Mouse (Mus musculus): ENCODE measurements around the gene Lrrfip2. TPM values are rescaled to one million over a fixed set of nuclear protein-coding genes. Genes with fewer than 3 reads are reported as not detected.

Gene Lrrfip2
- polyA plus RNA-seq, 1 experiment, result 14.3 TPM

GRCm38 (mm10) chr9:111142721-111143120 is 25.3 kb downstream of the Lrrfip2 start:
- TF ChIP-seq GATA1 (IDR thresholded peaks at IDR 0.05; ENCODE audit: low read length), result no peak

GRCm38 (mm10) chr9:111143387-111143786 is 26.0 kb downstream of the Lrrfip2 start:
- TF ChIP-seq GATA1 (IDR thresholded peaks at IDR 0.05; ENCODE audit: low read length), result no peak

GRCm38 (mm10) chr9:111144711-111145110 is 27.3 kb downstream of the Lrrfip2 start:
- TF ChIP-seq GATA1 (IDR thresholded peaks at IDR 0.05; ENCODE audit: low read length), result no peak

GRCm38 (mm10) chr9:111145497-111146190 is 28.3 kb downstream of the Lrrfip2 start:
- no peak for TF ChIP-seq GATA1 (IDR thresholded peaks at IDR 0.05; ENCODE audit: low read length)

- TF ChIP-seq GATA1 (IDR thresholded peaks at IDR 0.05; ENCODE audit: low read length), result no peak
Observed at GRCm38 (mm10) chr9:111146216-111146798, 28.9 kb downstream of the Lrrfip2 start.

GRCm38 (mm10) chr9:111148006-111148405 is 30.6 kb downstream of the Lrrfip2 start:
- no peak for TF ChIP-seq GATA1 (IDR thresholded peaks at IDR 0.05; ENCODE audit: low read length)

GRCm38 (mm10) chr9:111148414-111148813 is 31.0 kb downstream of the Lrrfip2 start:
- no peak for TF ChIP-seq GATA1 (IDR thresholded peaks at IDR 0.05; ENCODE audit: low read length)

GRCm38 (mm10) chr9:111149188-111149945 is 32.0 kb downstream of the Lrrfip2 start:
- TF ChIP-seq GATA1 (IDR thresholded peaks at IDR 0.05; ENCODE audit: low read length), result no peak

- TF ChIP-seq GATA1 (IDR thresholded peaks at IDR 0.05; ENCODE audit: low read length), result no peak
Observed at GRCm38 (mm10) chr9:111152314-111152897, 35.0 kb downstream of the Lrrfip2 start.

GRCm38 (mm10) chr9:111153026-111153425 is 35.6 kb downstream of the Lrrfip2 start:
- TF ChIP-seq GATA1 (IDR thresholded peaks at IDR 0.05; ENCODE audit: low read length), result no peak

- TF ChIP-seq GATA1 (IDR thresholded peaks at IDR 0.05; ENCODE audit: low read length), result no peak
Observed at GRCm38 (mm10) chr9:111155764-111156458, 38.5 kb downstream of the Lrrfip2 start.

GRCm38 (mm10) chr9:111159562-111159961 is 42.2 kb downstream of the Lrrfip2 start:
- no peak for TF ChIP-seq GATA1 (IDR thresholded peaks at IDR 0.05; ENCODE audit: low read length)

- no peak for TF ChIP-seq GATA1 (IDR thresholded peaks at IDR 0.05; ENCODE audit: low read length)
Observed at GRCm38 (mm10) chr9:111161213-111161612, 43.8 kb downstream of the Lrrfip2 start.

- TF ChIP-seq GATA1 (IDR thresholded peaks at IDR 0.05; ENCODE audit: low read length), result no peak
Observed at GRCm38 (mm10) chr9:111166612-111167011, 49.2 kb downstream of the Lrrfip2 start.

GRCm38 (mm10) chr9:111170430-111170829 is 53.0 kb downstream of the Lrrfip2 start:
- TF ChIP-seq GATA1 (IDR thresholded peaks at IDR 0.05; ENCODE audit: low read length), result no peak
